ENCODE assay signal across 16 mouse cellular contexts in genomic region chr7:107253355-107253754, GRCm38 (mm10). TPM values are rescaled to one million over a fixed set of nuclear protein-coding genes. Genes with fewer than 3 reads are reported as not detected.
"Had no signal": no experiment of that assay in that cellular context is flagged by ENCODE, and none has a peak within 500 bp of the region (broad histone marks: within the 10 kb centered on the region; RNA-seq: fewer than 3 reads in every experiment).

No protein-coding gene starts in this region.

- ATAC-seq: liver, postnatal 0 days; lung, postnatal 0 days; midbrain, embryonic 15.5 days had no signal

- DNase-seq: kidney, adult 18-20 months; kidney, adult 9 months; kidney, postnatal 14 days; kidney, postnatal 4 days; liver, postnatal 0 days; lung, embryonic 14.5 days; thymus, adult 2 months; thymus, postnatal 14 days; thymus, postnatal 4 days had no signal

RNA-seq across cellular contexts. Expression of gene Rbmxl2, which starts 44.1 kb away (rescaled TPM):
- total RNA-seq: layer of hippocampus, adult 18-20 months; layer of hippocampus, postnatal 14 days; left cerebral cortex, adult 2 months; left cerebral cortex, postnatal 14 days; megakaryocyte, adult 5-6 weeks had no signal
